Mouse (Mus musculus) bone marrow, adult 2 months (tissue): ENCODE data around the gene Ece1. TPM values are rescaled to one million over a fixed set of nuclear protein-coding genes. Genes with fewer than 3 reads are reported as not detected.

Experiments used
- H3K27ac ChIP-seq: fragments of 200-500 bp; 2 replicates; pipeline ENCODE4 v1.5.1; 2012; ENCODE audit warnings: low read depth, mild to moderate bottlenecking, control low read depth, inconsistent platforms, low read length; ENCODE audit not compliant: control insufficient read depth, poor library complexity, insufficient read depth
- H3K4me1 ChIP-seq: fragments of 200-500 bp; 2 replicates; pipeline ENCODE4 v1.6.1; 2011; ENCODE audit warnings: low read length; ENCODE audit not compliant: control insufficient read depth, insufficient read depth
- H3K4me3 ChIP-seq: fragments of 200-500 bp; replicated peaks from 2 replicates; pipeline ENCODE3; 2011; ENCODE audit warnings: mild to moderate bottlenecking, low read depth, low read length, control low read depth; ENCODE audit not compliant: control insufficient read depth
- CTCF ChIP-seq: fragments of 200-500 bp; IDR thresholded peaks from 2 replicates; pipeline ENCODE4 v1.5.1; 2011; ENCODE audit warnings: low read length, control low read depth; ENCODE audit not compliant: control insufficient read depth, insufficient read depth
- POLR2A ChIP-seq: fragments of 200-500 bp; IDR thresholded peaks from 2 replicates; pipeline ENCODE4 v1.6.1; 2011; ENCODE audit warnings: low read depth, mild to moderate bottlenecking, control low read depth, low read length, borderline replicate concordance; ENCODE audit not compliant: control insufficient read depth
- WGBS: fragments of 180-500 bp; shearing (Covaris S2); methylation state at CpG from one replicate; pipeline ENCODE4 v1.1.7; 2018; 5-methylcytosine and 5-hydroxymethylcytosine counted together
- polyA plus RNA-seq: library from polyadenylated mRNA; stranded (reverse); fragments of >200 nt; gene quantifications from 2 replicates; pipeline ENCODE4 v1.2.4, GENCODE M21; 2011; ENCODE audit warnings: low replicate concordance; ENCODE audit not compliant: missing spikeins, insufficient read depth, insufficient read length

The Ece1 gene
- polyA plus RNA-seq, 1 experiment: 7.3 TPM

DNA sequence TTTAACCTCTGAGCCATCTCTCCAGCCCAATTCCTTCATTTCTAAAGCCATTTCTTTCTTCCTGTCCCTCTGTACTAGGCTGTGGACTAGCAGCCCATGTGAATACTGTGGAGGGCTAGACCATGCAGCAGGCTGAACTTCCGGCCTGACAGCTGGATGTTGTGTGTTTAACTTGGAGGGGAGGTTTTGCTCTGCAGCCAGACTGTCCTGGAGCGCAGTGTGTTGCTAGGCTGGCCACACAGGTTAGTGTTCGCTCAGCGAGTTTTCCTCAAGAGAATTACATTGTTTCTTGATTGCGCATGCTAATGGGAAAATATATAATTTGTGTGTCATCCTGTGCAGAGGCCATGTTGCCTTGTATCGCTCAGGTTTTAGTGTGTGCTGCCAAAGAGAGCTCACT, 146.6 kb downstream of the Ece1 start:
- no peak overlapping the region for H3K27ac ChIP-seq
- 92% methylated on average over 6 of the region's 6 CpGs for WGBS

GRCm38 (mm10) chr4:138009786-138010502, 147.9 kb downstream of the Ece1 start:
- TF ChIP-seq CTCF: no peak
- TF ChIP-seq POLR2A: no peak
- 90% methylated on average over 4 of the region's 4 CpGs for WGBS
- Histone ChIP-seq H3K4me3 (no peak overlapping the region), H3K27ac (no peak overlapping the region), H3K4me1 (no peaks in the 10 kb centered on the region)

More for the DNA sequence above, 146.6 kb downstream of the Ece1 start:
- H3K4me3 ChIP-seq: no peak overlapping the region
- no peak for TF ChIP-seq CTCF
- TF ChIP-seq POLR2A: no peak
- no peaks in the 10 kb centered on the region for H3K4me1 ChIP-seq

DNA sequence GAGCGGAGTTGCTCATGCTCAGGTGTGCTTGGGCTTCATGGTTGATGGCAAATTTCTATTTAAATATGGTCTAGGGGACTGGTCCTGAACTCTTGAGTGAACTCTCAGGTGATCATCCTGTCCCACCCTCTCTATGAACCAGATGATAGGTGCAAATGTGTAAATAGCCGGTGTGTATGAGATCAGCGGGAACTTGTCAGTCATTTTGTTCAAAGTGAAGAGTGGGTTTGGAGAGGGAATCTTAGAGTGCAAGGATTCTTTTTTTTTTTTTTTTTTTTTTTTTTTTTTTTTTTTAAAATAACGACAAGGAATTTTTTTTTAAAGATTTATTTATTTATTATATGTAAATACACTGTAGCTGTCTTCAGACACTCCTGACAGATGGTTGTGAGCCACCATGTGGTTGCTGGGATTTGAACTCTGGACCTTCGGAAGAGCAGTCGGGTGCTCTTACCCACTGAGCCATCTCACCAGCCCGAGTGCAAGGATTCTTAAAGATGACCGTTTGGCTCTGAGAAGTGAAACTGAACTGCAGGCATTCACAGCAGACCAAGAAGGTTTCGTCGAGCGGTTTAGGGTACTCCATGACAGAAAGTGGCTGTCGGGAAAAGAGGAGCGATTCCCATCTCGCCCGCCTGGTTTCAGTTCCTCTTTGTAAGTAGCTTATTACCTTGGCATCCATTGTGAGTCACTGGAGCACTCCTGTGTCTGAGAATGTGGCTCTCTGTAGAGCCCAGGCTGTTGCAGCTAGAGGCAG, 151.9 kb downstream of the Ece1 start:
- Histone ChIP-seq H3K27ac (no peak overlapping the region), H3K4me1 (no peaks in the 10 kb centered on the region; the same call in 1 of the 2 replicates), H3K4me3 (no peak overlapping the region)
- TF ChIP-seq CTCF (no peak), POLR2A (no peak)
- 65% methylated on average over 15 of the region's 15 CpGs for WGBS

Other genes starting within 250 kb of the Ece1 start
- 2.0 and 3.0 TPM in 2 replicates for gene Rap1gap, start 197.5 kb upstream of the Ece1 start, polyA plus RNA-seq
- gene Alpl, start 65.9 kb upstream of the Ece1 start, polyA plus RNA-seq: 5.7 and 7.1 TPM in 2 replicates
- 36.0 and 75.0 TPM in 2 replicates for gene Eif4g3, start 130.8 kb downstream of the Ece1 start, polyA plus RNA-seq